Mouse (Mus musculus) kidney, adult 2 months (tissue): Measurements from ENCODE around the gene Otub1.

Source experiments
- CTCF ChIP-seq: fragments of 200-500 bp; conservative IDR thresholded peaks from 2 replicates; pipeline ENCODE4 v1.5.1; 2011; ENCODE audit warnings: low read depth, mild to moderate bottlenecking, control low read depth, low read length, moderate library complexity, mixed read lengths; ENCODE audit not compliant: insufficient read depth, insufficient read length
- POLR2A ChIP-seq: fragments of 200-500 bp; IDR thresholded peaks from one replicate; pipeline ENCODE4 v1.6.1; 2011; ENCODE audit warnings: low read depth, low read length, control low read depth

DNA sequence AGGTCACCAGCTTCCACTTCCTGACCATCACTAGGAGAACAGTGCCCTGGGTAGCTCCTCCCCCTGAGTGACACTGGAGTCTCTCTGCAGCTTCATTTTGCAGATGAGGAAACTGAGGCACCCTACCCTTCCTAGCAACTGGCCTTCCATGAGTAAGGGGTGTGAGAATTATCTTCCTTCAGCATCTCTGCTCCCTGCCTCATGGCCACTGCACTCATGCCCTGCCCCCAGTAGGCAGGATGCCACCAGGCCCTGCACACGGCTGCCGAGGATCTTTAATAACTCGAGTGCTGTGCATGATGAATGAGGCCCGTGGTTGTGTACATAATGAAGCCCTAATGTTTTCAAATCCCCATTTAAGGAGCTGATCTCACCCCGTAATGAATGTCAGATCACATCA is 15.1 kb downstream of the Otub1 start:
- TF ChIP-seq POLR2A (no peak), CTCF (no peak)
